Mouse (Mus musculus) lung, embryonic 14.5 days (tissue): ENCODE data around the gene Htra2. TPM values are rescaled to one million over a fixed set of nuclear protein-coding genes. Genes with fewer than 3 reads are reported as not detected.

Experiments
- ATAC-seq: fragments of 200-750 bp; cut with Nextera tagmentation; 2 replicates; pipeline ENCODE4 v1.8.0; 2017; ENCODE audit warnings: mild to moderate bottlenecking, moderate TSS enrichment, moderate library complexity; ENCODE audit not compliant: insufficient read depth
- DNase-seq: peaks from one replicate; pipeline ENCODE4 v3.0.0-alpha.2; 2015
- H3K27ac ChIP-seq: fragments of 300-500 bp; sonication (generic); 2 replicates; pipeline ENCODE4 v1.5.1; 2014; ENCODE audit warnings: low read depth, mild to moderate bottlenecking, moderate library complexity
- H3K27me3 ChIP-seq: fragments of 300-500 bp; sonication (generic); 2 replicates; pipeline ENCODE4 v1.6.1; 2014; ENCODE audit warnings: low read length, control low read depth; ENCODE audit not compliant: insufficient read depth
- H3K36me3 ChIP-seq: fragments of 300-500 bp; sonication (generic); 2 replicates; pipeline ENCODE4 v1.6.1; 2014; ENCODE audit warnings: control low read depth; ENCODE audit not compliant: insufficient read depth
- H3K4me1 ChIP-seq: fragments of 300-500 bp; sonication (generic); 2 replicates; pipeline ENCODE4 v1.6.1; 2014; ENCODE audit warnings: antibody characterized with exemption, control low read depth; ENCODE audit not compliant: insufficient read depth
- H3K4me2 ChIP-seq: fragments of 300-500 bp; sonication (generic); 2 replicates; pipeline ENCODE4 v1.6.1; 2014; ENCODE audit warnings: mild to moderate bottlenecking
- H3K4me3 ChIP-seq: fragments of 300-500 bp; sonication (generic); 2 replicates; pipeline ENCODE4 v1.5.1; 2014; ENCODE audit warnings: low read depth, low read length
- H3K9ac ChIP-seq: fragments of 300-500 bp; sonication (generic); 2 replicates; pipeline ENCODE4 v1.6.1; 2014
- H3K9me3 ChIP-seq: fragments of 300-500 bp; sonication (generic); 2 replicates; pipeline ENCODE4 v1.6.1; 2016; ENCODE audit warnings: low read depth, low read length, control low read depth
- CTCF ChIP-seq: IDR thresholded peaks from 2 replicates; pipeline ENCODE4 v1.5.1; 2016; ENCODE audit warnings: antibody characterized with exemption, low read depth
- WGBS: fragments of 180-500 bp; shearing (Covaris S2); extraction: QIAGEN DNeasy Blood & Tissue Kit; methylation state at CpG from one replicate; pipeline ENCODE4 v1.1.7; 2014; 5-methylcytosine and 5-hydroxymethylcytosine counted together
- microRNA counts: library from miRNA; unstranded; fragments of <30 nt; microRNA quantifications from one replicate; lab custom pipeline; 2016
- microRNA-seq: library from miRNA; unstranded; fragments of <30 nt; microRNA quantifications from one replicate; pipeline ENCODE4, GENCODE M21; 2016; ENCODE audit warnings: borderline number of aligned reads
- polyA plus RNA-seq: library from polyadenylated mRNA; unstranded; fragments of >200 nt; fragmentation: Nextera tagmentation; extraction: Ambion mirVana; gene quantifications from 2 replicates; pipeline ENCODE4 v1.2.1, GENCODE M21; 2014

The Htra2 gene
- polyA plus RNA-seq, 1 experiment from 2014 or later = 44.0 TPM

- 71% methylated on average over 10 of the region's 10 CpGs for WGBS
- Histone ChIP-seq H3K4me2 (no peak overlapping the region), H3K9ac (no peak overlapping the region), H3K36me3 (no peaks in the 10 kb centered on the region), H3K4me1 (peaks cover 5% of the 10 kb centered on the region; the same call in 1 of the 2 replicates), H3K27me3 (no peaks in the 10 kb centered on the region), H3K4me3 (no peak overlapping the region), H3K27ac (0 out of 2 replicates have a peak overlapping the region, but pooled peaks have one; percentile 8), H3K9me3 (no peaks in the 10 kb centered on the region)
- ATAC-seq (no peak), DNase-seq (no peak)
- no peak for TF ChIP-seq CTCF
Measured at GRCm38 (mm10) chr6:83005444-83006011, 49.5 kb downstream of the Htra2 start.

- Histone ChIP-seq H3K9ac (no peak overlapping the region), H3K36me3 (no peaks in the 10 kb centered on the region), H3K27me3 (no peaks in the 10 kb centered on the region), H3K9me3 (no peaks in the 10 kb centered on the region), H3K27ac (0 out of 2 replicates have a peak overlapping the region, but pooled peaks have one; percentile 8), H3K4me1 (no peaks in the 10 kb centered on the region; the same call in 1 of the 2 replicates), H3K4me3 (no peak overlapping the region), H3K4me2 (no peak overlapping the region)
- peak; percentile 65; the same call in 1 of the 2 replicates for ATAC-seq
- 47% methylated on average over 7 of the region's 7 CpGs for WGBS
- peak; percentile 61 for DNase-seq
- TF ChIP-seq CTCF = no peak
Measured at GRCm38 (mm10) chr6:83004872-83005271, 50.2 kb downstream of the Htra2 start.

GRCm38 (mm10) chr6:83004309-83004708 lies 50.8 kb downstream of the Htra2 start:
- TF ChIP-seq CTCF = no peak
- Histone ChIP-seq H3K27ac (no peak overlapping the region), H3K9me3 (no peaks in the 10 kb centered on the region), H3K36me3 (no peaks in the 10 kb centered on the region), H3K9ac (no peak overlapping the region), H3K4me3 (no peak overlapping the region), H3K4me2 (no peak overlapping the region), H3K27me3 (no peaks in the 10 kb centered on the region), H3K4me1 (no peaks in the 10 kb centered on the region; the same call in 1 of the 2 replicates)
- 63% methylated on average over 2 of the region's 2 CpGs for WGBS
- DNase-seq (no peak), ATAC-seq (no peak)

- Histone ChIP-seq H3K36me3 (no peaks in the 10 kb centered on the region), H3K4me3 (no peak overlapping the region), H3K27ac (no peak overlapping the region), H3K4me2 (no peak overlapping the region), H3K27me3 (no peaks in the 10 kb centered on the region), H3K4me1 (no peaks in the 10 kb centered on the region; the same call in 1 of the 2 replicates), H3K9ac (no peak overlapping the region), H3K9me3 (no peaks in the 10 kb centered on the region)
- DNase-seq (no peak), ATAC-seq (no peak)
- no peak for TF ChIP-seq CTCF
- WGBS = 79% methylated on average over 5 of the region's 5 CpGs
Measured at GRCm38 (mm10) chr6:83003850-83004249, 51.2 kb downstream of the Htra2 start.

- ATAC-seq (no peak), DNase-seq (no peak)
- Histone ChIP-seq H3K9ac (no peak overlapping the region), H3K4me1 (no peaks in the 10 kb centered on the region; the same call in 1 of the 2 replicates), H3K36me3 (no peaks in the 10 kb centered on the region), H3K4me2 (no peak overlapping the region), H3K9me3 (no peaks in the 10 kb centered on the region), H3K27ac (no peak overlapping the region), H3K4me3 (no peak overlapping the region), H3K27me3 (no peaks in the 10 kb centered on the region)
- no peak for TF ChIP-seq CTCF
- WGBS = 90% methylated on average over 1 of the region's 1 CpGs
Measured at GRCm38 (mm10) chr6:83003082-83003481, 52.0 kb downstream of the Htra2 start.

MicroRNAs within 50 kb of the gene (microRNA counts, 519-probe panel; counts per million panel counts)
- microRNA mmu-miR-3470a+mmu-miR-3470b (lab: Ali Mortazavi, UCI) = 30.5 counts per million

Small RNAs within 50 kb of the gene (microRNA-seq; reads per million reads assigned to microRNA genes)
- gene Mir3470a = not detected
- gene Mir7040 = not detected

Other genes with a start within 250 kb of the Htra2 start
- 8.5 and 10.0 TPM in 2 replicates for gene Sema4f, start 115.5 kb downstream of the Htra2 start, polyA plus RNA-seq
- gene M1ap, start 108.4 kb downstream of the Htra2 start, polyA plus RNA-seq = 1.1 TPM in 2 replicates
- 11.9 and 12.0 TPM in 2 replicates for gene Dok1, start 21.8 kb downstream of the Htra2 start, polyA plus RNA-seq
- 19.5 and 19.8 TPM in 2 replicates for gene Loxl3, start 21.1 kb downstream of the Htra2 start, polyA plus RNA-seq
- gene Aup1, start 752 bp downstream of the Htra2 start, polyA plus RNA-seq = 134 and 144 TPM in 2 replicates
- gene Dqx1, start 2.6 kb upstream of the Htra2 start, polyA plus RNA-seq = 0.62 and 1.3 TPM in 2 replicates
- 0.25 and 0.95 TPM in 2 replicates for gene Tlx2, start 15.0 kb upstream of the Htra2 start, polyA plus RNA-seq
- gene Pcgf1, start 22.6 kb upstream of the Htra2 start, polyA plus RNA-seq = 28.5 and 29.9 TPM in 2 replicates
- gene Lbx2, start 31.1 kb upstream of the Htra2 start, polyA plus RNA-seq = 0.84 and 0.89 TPM in 2 replicates
- gene Ccdc142, start 46.3 kb upstream of the Htra2 start, polyA plus RNA-seq = 2.6 and 3.0 TPM in 2 replicates
- gene Gm42688, start 46.3 kb upstream of the Htra2 start, polyA plus RNA-seq = 2.3 and 2.9 TPM in 2 replicates
- 134 TPM in 2 replicates for gene Mrpl53, start 53.8 kb upstream of the Htra2 start, polyA plus RNA-seq
- gene Mogs, start 60.2 kb upstream of the Htra2 start, polyA plus RNA-seq = 53.7 and 66.6 TPM in 2 replicates
- 86.0 and 91.5 TPM in 2 replicates for gene Wbp1, start 66.3 kb upstream of the Htra2 start, polyA plus RNA-seq
- 12.7 and 13.3 TPM in 2 replicates for gene Ino80b, start 70.2 kb upstream of the Htra2 start, polyA plus RNA-seq
- gene Rtkn, start 80.2 kb upstream of the Htra2 start, polyA plus RNA-seq = 22.7 and 26.7 TPM in 2 replicates
- gene Wdr54, start 101.1 kb upstream of the Htra2 start, polyA plus RNA-seq = 5.6 and 8.5 TPM in 2 replicates
- gene 1700003E16Rik, start 101.1 kb upstream of the Htra2 start, polyA plus RNA-seq = 0.96 and 1.3 TPM in 2 replicates
- 91.6 and 94.1 TPM in 2 replicates for gene Dctn1, start 110.6 kb upstream of the Htra2 start, polyA plus RNA-seq
- 0.61 and 0.64 TPM in 2 replicates for gene Slc4a5, start 164.6 kb upstream of the Htra2 start, polyA plus RNA-seq